Mouse (Mus musculus): Measurements from ENCODE around the gene Zfp963. TPM values are rescaled to one million over a fixed set of nuclear protein-coding genes. Genes with fewer than 3 reads are reported as not detected.

Gene Zfp963
- polyA plus RNA-seq, 1 experiment, result 6.3 TPM

- Histone ChIP-seq H3K27ac (ENCODE audit: insufficient read depth, low read length) (peak overlapping the region; percentile 56; the same call in 1 of the 2 replicates), H3K4me1 (ENCODE audit: control insufficient read depth, insufficient read depth, low read length) (peaks cover 4% of the 10 kb centered on the region; the same call in 1 of the 2 replicates), H3K27me3 (ENCODE audit: control insufficient read depth, insufficient read depth, low read length) (no peaks in the 10 kb centered on the region), H3K4me3 (replicated peaks; ENCODE audit: insufficient read depth, low read depth, low read length) (peak overlapping the region; percentile 99)
- WGBS, result under 1% methylated on average over 46 of the region's 48 CpGs
- TF ChIP-seq POLR2A (IDR thresholded peaks at IDR 0.05; ENCODE audit: borderline replicate concordance, insufficient read depth, low read length), result no peak
- TF ChIP-seq CTCF (IDR thresholded peaks at IDR 0.05; ENCODE audit: borderline replicate concordance, insufficient read depth, low read depth, low read length), result no peak
- DNase-seq, result peak in 1 of 2 experiments; percentile 45
Observed at GRCm38 (mm10) chr8:69791415-69792068, 41.8 kb upstream of the Zfp963 start.

DNA sequence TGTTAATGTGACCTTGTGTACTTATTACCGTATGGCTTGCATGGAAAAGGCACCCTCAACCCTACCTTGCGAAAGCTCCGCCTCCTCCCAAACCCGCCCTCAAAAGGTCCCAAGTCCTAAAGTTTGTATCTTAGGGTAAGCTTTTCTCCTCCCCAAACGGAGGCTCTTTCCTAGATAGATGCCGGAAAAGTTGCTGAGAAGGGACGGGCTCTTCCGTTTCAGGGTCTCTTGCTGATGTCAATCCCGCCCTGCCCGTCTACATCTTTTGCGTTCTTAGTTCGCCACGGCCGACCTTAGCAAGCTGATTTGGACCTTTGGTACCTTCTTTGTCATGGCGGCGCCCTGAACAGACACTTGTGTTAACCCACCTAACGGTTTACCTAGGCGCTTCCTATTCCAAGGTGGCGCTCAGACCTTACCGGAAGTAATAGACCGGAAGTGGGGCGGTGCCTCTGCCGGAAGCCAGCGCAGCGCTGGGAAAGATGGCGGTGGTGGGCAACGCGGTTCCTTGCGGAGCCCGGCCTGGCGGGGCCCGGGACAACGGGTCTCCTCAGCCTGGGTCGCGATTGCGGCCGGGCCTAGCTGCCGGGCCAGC is 41.1 kb upstream of the Zfp963 start, which contains the start of the genes Atp13a1 and Zfp866:
Atp13a1 (plus strand) TSS at position 391 of the 595 bp plus-strand sequence.
Zfp866 (minus strand) TSS at position 406 of the 595 bp plus-strand sequence.
- Histone ChIP-seq H3K4me1 (ENCODE audit: control insufficient read depth, insufficient read depth, low read length) (peaks cover 4% of the 10 kb centered on the region; the same call in 1 of the 2 replicates), H3K27ac (ENCODE audit: insufficient read depth, low read length) (peak within 1 kb of the TSS; percentile 56), H3K4me3 (replicated peaks; ENCODE audit: insufficient read depth, low read depth, low read length) (peak within 1 kb of the TSS; percentile 99), H3K27me3 (ENCODE audit: control insufficient read depth, insufficient read depth, low read length) (no peaks in the 10 kb centered on the region)
- TF ChIP-seq POLR2A (IDR thresholded peaks at IDR 0.05; ENCODE audit: borderline replicate concordance, insufficient read depth, low read length) (peak; percentile 92), CTCF (IDR thresholded peaks at IDR 0.05; ENCODE audit: borderline replicate concordance, insufficient read depth, low read depth, low read length) (no peak)
- WGBS, result 1% methylated on average over 38 of the region's 38 CpGs
- peak; percentile 90 to 91 for DNase-seq

- Histone ChIP-seq H3K4me1 (ENCODE audit: control insufficient read depth, insufficient read depth, low read length) (peaks cover 4% of the 10 kb centered on the region; the same call in 1 of the 2 replicates), H3K27me3 (ENCODE audit: control insufficient read depth, insufficient read depth, low read length) (no peaks in the 10 kb centered on the region), H3K27ac (ENCODE audit: insufficient read depth, low read length) (no peak overlapping the region; the same call in 1 of the 2 replicates), H3K4me3 (replicated peaks; ENCODE audit: insufficient read depth, low read depth, low read length) (peak overlapping the region; percentile 99)
- 34% methylated on average over 11 of the region's 11 CpGs for WGBS
- DNase-seq, result no peak
- no peak for TF ChIP-seq CTCF (IDR thresholded peaks at IDR 0.05; ENCODE audit: borderline replicate concordance, insufficient read depth, low read depth, low read length)
- TF ChIP-seq POLR2A (IDR thresholded peaks at IDR 0.05; ENCODE audit: borderline replicate concordance, insufficient read depth, low read length), result no peak
Observed at GRCm38 (mm10) chr8:69790364-69790763, 40.6 kb upstream of the Zfp963 start.

- no peaks in the 10 kb centered on the region for H3K27me3 ChIP-seq (ENCODE audit: control insufficient read depth, insufficient read depth, low read length)
- TF ChIP-seq CTCF (IDR thresholded peaks at IDR 0.05; ENCODE audit: borderline replicate concordance, insufficient read depth, low read depth, low read length), result no peak
- TF ChIP-seq POLR2A (IDR thresholded peaks at IDR 0.05; ENCODE audit: borderline replicate concordance, insufficient read depth, low read length), result no peak
- H3K4me1 ChIP-seq (ENCODE audit: control insufficient read depth, insufficient read depth, low read length), result peaks cover 4% of the 10 kb centered on the region; the same call in 1 of the 2 replicates
- 68% methylated on average over 5 of the region's 5 CpGs for WGBS
- H3K27ac ChIP-seq (ENCODE audit: insufficient read depth, low read length), result no peak overlapping the region
- DNase-seq, result no peak
- H3K4me3 ChIP-seq (replicated peaks; ENCODE audit: insufficient read depth, low read depth, low read length), result no peak overlapping the region
Observed at GRCm38 (mm10) chr8:69789731-69790130, 40.0 kb upstream of the Zfp963 start.

GRCm38 (mm10) chr8:69789105-69789504 is 39.3 kb upstream of the Zfp963 start:
- TF ChIP-seq POLR2A (IDR thresholded peaks at IDR 0.05; ENCODE audit: borderline replicate concordance, insufficient read depth, low read length) (no peak), CTCF (IDR thresholded peaks at IDR 0.05; ENCODE audit: borderline replicate concordance, insufficient read depth, low read depth, low read length) (no peak)
- no peak for DNase-seq
- Histone ChIP-seq H3K4me3 (replicated peaks; ENCODE audit: insufficient read depth, low read depth, low read length) (no peak overlapping the region), H3K27ac (ENCODE audit: insufficient read depth, low read length) (no peak overlapping the region), H3K4me1 (ENCODE audit: control insufficient read depth, insufficient read depth, low read length) (peaks cover 4% of the 10 kb centered on the region; the same call in 1 of the 2 replicates), H3K27me3 (ENCODE audit: control insufficient read depth, insufficient read depth, low read length) (no peaks in the 10 kb centered on the region)
- 76% methylated on average over 5 of the region's 5 CpGs for WGBS

DNA sequence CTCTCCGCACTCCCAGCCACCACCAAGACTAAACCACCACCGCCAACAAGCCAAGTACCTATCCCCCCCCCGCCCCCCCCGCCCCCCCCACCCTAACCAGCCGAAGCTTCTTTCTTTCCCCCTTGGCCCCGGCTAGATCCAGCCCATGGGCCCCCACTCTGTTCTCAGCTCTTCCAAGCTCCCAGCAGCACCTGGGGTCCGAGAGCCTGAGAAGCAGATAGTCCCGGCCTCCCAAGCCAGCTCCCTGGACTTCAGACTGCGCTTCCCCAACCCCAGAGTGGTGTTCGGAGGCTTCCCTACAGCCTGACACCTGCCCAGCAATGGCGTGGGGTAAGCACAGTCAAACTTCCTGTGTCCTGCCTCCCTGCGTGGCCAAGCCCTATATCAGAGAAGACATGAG is 27.3 kb upstream of the Zfp963 start:
- TF ChIP-seq CTCF (IDR thresholded peaks at IDR 0.05; ENCODE audit: borderline replicate concordance, insufficient read depth, low read depth, low read length) (no peak), POLR2A (IDR thresholded peaks at IDR 0.05; ENCODE audit: borderline replicate concordance, insufficient read depth, low read length) (no peak)
- no peak overlapping the region for H3K4me3 ChIP-seq (replicated peaks; ENCODE audit: insufficient read depth, low read depth, low read length)
- no peak for DNase-seq
- no peak overlapping the region for H3K27ac ChIP-seq (ENCODE audit: insufficient read depth, low read length)
- peaks cover 6% of the 10 kb centered on the region; the same call in 1 of the 2 replicates for H3K4me1 ChIP-seq (ENCODE audit: control insufficient read depth, insufficient read depth, low read length)
- 65% methylated on average over 10 of the region's 12 CpGs for WGBS
- no peaks in the 10 kb centered on the region for H3K27me3 ChIP-seq (ENCODE audit: control insufficient read depth, insufficient read depth, low read length)

GRCm38 (mm10) chr8:69775149-69775534 is 25.4 kb upstream of the Zfp963 start:
- WGBS, result 61% methylated on average over 2 of the region's 2 CpGs

More at GRCm38 (mm10) chr8:69775149-69775534, 25.4 kb upstream of the Zfp963 start:
- Histone ChIP-seq H3K4me1 (ENCODE audit: control insufficient read depth, insufficient read depth, low read length) (peaks cover 10% of the 10 kb centered on the region; the same call in 1 of the 2 replicates), H3K4me3 (replicated peaks; ENCODE audit: insufficient read depth, low read depth, low read length) (peak overlapping the region; percentile 45), H3K27me3 (ENCODE audit: control insufficient read depth, insufficient read depth, low read length) (no peaks in the 10 kb centered on the region), H3K27ac (ENCODE audit: insufficient read depth, low read length) (no peak overlapping the region)
- no peak for TF ChIP-seq POLR2A (IDR thresholded peaks at IDR 0.05; ENCODE audit: borderline replicate concordance, insufficient read depth, low read length)
- no peak for TF ChIP-seq CTCF (IDR thresholded peaks at IDR 0.05; ENCODE audit: borderline replicate concordance, insufficient read depth, low read depth, low read length)
- no peak for DNase-seq
